Mouse (Mus musculus): ENCODE data around the gene Oas1d. TPM values are rescaled to one million over a fixed set of nuclear protein-coding genes. Genes with fewer than 3 reads are reported as not detected.
"Not testable (repeated sequence)": the region's sequence is repeated elsewhere in the genome, so short reads cannot be mapped to it uniquely, and the experiment has no call there.

Gene Oas1d
- polyA plus RNA-seq, 1 experiment from 2014 or later = not detected

DNA sequence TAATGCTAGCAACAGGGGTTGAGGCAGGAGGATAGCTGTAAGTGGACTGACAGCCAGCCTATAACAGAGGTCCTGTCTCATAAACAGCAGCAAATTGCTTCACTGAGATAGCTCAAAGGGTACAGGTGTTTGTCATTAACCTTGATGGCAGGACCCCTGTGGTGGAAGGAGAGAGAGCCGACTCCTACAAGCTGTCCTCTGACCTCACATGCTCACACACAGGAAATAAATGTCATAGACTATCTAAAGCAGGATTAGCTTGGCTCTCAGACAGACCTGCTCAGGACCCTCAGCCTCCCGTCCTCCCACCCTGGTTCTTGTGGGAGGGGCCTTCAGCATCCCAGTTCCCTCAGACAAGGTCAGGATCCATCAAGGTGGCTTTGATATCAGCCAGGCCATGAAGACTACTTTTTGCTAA lies 22.1 kb upstream of the Oas1d start:
- ATAC-seq (replicated peaks; ENCODE audit: insufficient number of reproducible peaks, low FRiP score, low TSS enrichment, low read depth) (no peak), DNase-seq (ENCODE audit: low spot score) (no peak)
- no peaks in the 10 kb centered on the region for H3K36me3 ChIP-seq (replicated peaks; ENCODE audit: control insufficient read depth, insufficient read depth, low read depth, low read length)
- H3K4me2 ChIP-seq (ENCODE audit: low read depth, low read length) = no peak overlapping the region
- no peak overlapping the region for H3K27ac ChIP-seq (replicated peaks; ENCODE audit: low read depth, low read length)
- H3K4me1 ChIP-seq (ENCODE audit: control insufficient read depth, insufficient read depth, low read length) = no peaks in the 10 kb centered on the region
- H3K9ac ChIP-seq (replicated peaks; ENCODE audit: low read length) = no peak overlapping the region
- 35% methylated on average over 2 of the region's 2 CpGs for WGBS
- no peaks in the 10 kb centered on the region for H3K9me3 ChIP-seq (replicated peaks; ENCODE audit: control insufficient read depth, low read length)
- H3K4me3 ChIP-seq (ENCODE audit: low read depth, low read length) = no peak overlapping the region
- no peaks in the 10 kb centered on the region for H3K27me3 ChIP-seq (ENCODE audit: control insufficient read depth, insufficient read depth, low read length)

DNA sequence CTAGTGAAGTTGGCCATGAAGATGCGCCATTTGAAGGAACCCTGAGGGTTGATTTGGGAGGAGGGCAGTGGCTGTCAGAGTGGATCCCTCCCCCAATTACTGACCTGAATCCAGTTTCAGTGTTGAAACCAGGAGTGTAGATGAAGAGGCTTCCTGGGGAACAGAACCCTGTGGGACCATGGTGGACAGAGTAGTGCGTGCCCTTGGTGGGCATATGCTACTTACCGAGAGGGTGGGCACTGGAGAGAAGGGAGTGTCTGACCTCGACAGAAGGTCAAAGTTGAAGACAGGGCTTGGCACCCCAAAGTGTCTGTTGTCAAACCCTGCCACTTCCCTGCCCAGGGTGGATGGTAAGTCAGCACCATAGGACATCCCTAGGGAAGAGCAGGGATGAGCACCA lies 20.5 kb upstream of the Oas1d start:
- not testable (repeated sequence) for H3K4me3 ChIP-seq (ENCODE audit: low read depth, low read length); H3K27me3 ChIP-seq (ENCODE audit: control insufficient read depth, insufficient read depth, low read length); H3K9me3 ChIP-seq (replicated peaks; ENCODE audit: control insufficient read depth, low read length); H3K4me1 ChIP-seq (ENCODE audit: control insufficient read depth, insufficient read depth, low read length); DNase-seq (ENCODE audit: low spot score); H3K36me3 ChIP-seq (replicated peaks; ENCODE audit: control insufficient read depth, insufficient read depth, low read depth, low read length); H3K9ac ChIP-seq (replicated peaks; ENCODE audit: low read length); H3K4me2 ChIP-seq (ENCODE audit: low read depth, low read length); H3K27ac ChIP-seq (replicated peaks; ENCODE audit: low read depth, low read length); ATAC-seq (replicated peaks; ENCODE audit: insufficient number of reproducible peaks, low FRiP score, low TSS enrichment, low read depth)
- WGBS = 90% methylated on average over 4 of the region's 4 CpGs

DNA sequence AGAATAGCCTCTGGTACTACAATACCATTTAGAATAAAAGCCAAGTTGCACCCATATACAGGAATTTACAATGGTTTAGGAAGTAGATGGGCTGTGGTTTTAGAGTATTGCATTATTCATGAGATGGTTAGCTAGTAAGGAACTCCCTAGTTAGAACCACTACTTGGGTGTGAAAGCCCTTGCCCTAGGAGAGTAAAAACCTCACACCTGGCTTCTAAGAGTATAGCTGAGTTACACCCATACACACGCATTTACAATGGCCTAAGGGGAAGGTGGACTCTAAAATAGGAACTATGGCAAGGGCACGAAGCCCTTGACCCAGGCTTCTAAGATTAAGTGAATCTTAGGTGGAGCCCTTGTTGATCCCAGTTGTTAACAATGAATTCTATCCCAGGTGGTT lies 19.6 kb upstream of the Oas1d start:
- WGBS = 69% methylated on average over 2 of the region's 2 CpGs
- H3K27me3 ChIP-seq (ENCODE audit: control insufficient read depth, insufficient read depth, low read length); H3K9ac ChIP-seq (replicated peaks; ENCODE audit: low read length); H3K4me3 ChIP-seq (ENCODE audit: low read depth, low read length); H3K9me3 ChIP-seq (replicated peaks; ENCODE audit: control insufficient read depth, low read length); ATAC-seq (replicated peaks; ENCODE audit: insufficient number of reproducible peaks, low FRiP score, low TSS enrichment, low read depth); H3K27ac ChIP-seq (replicated peaks; ENCODE audit: low read depth, low read length); H3K4me2 ChIP-seq (ENCODE audit: low read depth, low read length); H3K36me3 ChIP-seq (replicated peaks; ENCODE audit: control insufficient read depth, insufficient read depth, low read depth, low read length); DNase-seq (ENCODE audit: low spot score); H3K4me1 ChIP-seq (ENCODE audit: control insufficient read depth, insufficient read depth, low read length): not testable (repeated sequence)

DNA sequence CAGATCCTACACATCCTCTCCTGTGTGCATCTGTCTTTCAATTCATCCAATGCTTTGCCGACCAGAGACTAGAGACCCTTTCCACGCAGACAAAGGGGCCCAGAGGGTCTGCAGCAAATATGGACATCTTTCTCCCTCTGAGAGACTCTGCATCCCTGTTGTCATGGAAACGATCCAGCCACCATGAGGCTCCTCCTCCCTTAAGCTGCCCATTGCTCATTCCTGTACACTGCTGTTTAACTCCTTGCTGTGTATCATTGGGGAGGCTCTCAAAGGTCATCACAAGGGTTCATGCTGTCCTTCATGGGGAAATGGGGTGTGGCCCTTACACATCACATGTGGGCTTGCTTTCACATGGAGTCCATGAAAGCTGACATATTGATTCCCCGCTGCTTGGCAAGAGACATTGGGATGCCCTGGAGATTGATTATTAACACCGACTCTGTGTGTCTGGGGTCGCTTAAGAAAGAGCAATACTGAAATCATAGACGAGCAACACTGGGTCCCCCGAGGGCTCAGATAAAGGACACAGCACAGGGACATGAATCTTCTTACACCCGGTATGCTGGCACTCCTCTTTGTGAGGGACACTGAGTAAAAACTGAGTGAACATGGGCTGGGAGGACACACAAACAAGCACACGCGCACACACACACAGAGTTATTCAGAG lies 19.0 kb upstream of the Oas1d start:
- H3K36me3 ChIP-seq (replicated peaks; ENCODE audit: control insufficient read depth, insufficient read depth, low read depth, low read length) = no peaks in the 10 kb centered on the region
- WGBS = 90% methylated on average over 11 of the region's 11 CpGs

DNA sequence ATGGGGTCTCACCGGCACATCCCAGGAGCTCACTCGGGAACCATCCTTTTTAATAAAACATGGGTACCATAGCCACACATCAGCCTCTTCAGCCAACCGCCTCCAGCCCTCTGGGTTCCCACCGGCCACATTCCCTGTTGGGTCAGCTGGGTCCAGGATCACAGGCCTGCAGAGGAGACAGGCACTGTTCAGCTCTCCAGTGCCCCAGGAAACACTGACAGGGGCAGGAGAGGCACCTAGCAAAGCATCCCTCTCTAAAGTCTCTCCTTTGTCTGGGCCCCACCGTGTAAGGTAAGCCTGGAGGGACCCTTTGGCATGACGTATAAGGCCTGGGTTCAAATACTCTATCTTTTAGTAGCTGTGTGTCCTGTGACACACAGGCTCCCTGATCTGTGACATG lies 16.0 kb upstream of the Oas1d start:
- no peak overlapping the region for H3K9ac ChIP-seq (replicated peaks; ENCODE audit: low read length)
- WGBS = 87% methylated on average over 6 of the region's 6 CpGs
- H3K9me3 ChIP-seq (replicated peaks; ENCODE audit: control insufficient read depth, low read length) = no peaks in the 10 kb centered on the region
- no peaks in the 10 kb centered on the region for H3K4me1 ChIP-seq (ENCODE audit: control insufficient read depth, insufficient read depth, low read length)
- ATAC-seq (replicated peaks; ENCODE audit: insufficient number of reproducible peaks, low FRiP score, low TSS enrichment, low read depth) (no peak), DNase-seq (ENCODE audit: low spot score) (no peak)
- H3K4me3 ChIP-seq (ENCODE audit: low read depth, low read length) = no peak overlapping the region
- no peak overlapping the region for H3K27ac ChIP-seq (replicated peaks; ENCODE audit: low read depth, low read length)
- H3K27me3 ChIP-seq (ENCODE audit: control insufficient read depth, insufficient read depth, low read length) = no peaks in the 10 kb centered on the region
- H3K36me3 ChIP-seq (replicated peaks; ENCODE audit: control insufficient read depth, insufficient read depth, low read depth, low read length) = no peaks in the 10 kb centered on the region
- no peak overlapping the region for H3K4me2 ChIP-seq (ENCODE audit: low read depth, low read length)

More for the DNA sequence above, 19.0 kb upstream of the Oas1d start:
- Histone ChIP-seq H3K9ac (replicated peaks; ENCODE audit: low read length) (no peak overlapping the region), H3K27me3 (ENCODE audit: control insufficient read depth, insufficient read depth, low read length) (no peaks in the 10 kb centered on the region), H3K9me3 (replicated peaks; ENCODE audit: control insufficient read depth, low read length) (no peaks in the 10 kb centered on the region), H3K4me3 (ENCODE audit: low read depth, low read length) (no peak overlapping the region), H3K4me2 (ENCODE audit: low read depth, low read length) (no peak overlapping the region), H3K4me1 (ENCODE audit: control insufficient read depth, insufficient read depth, low read length) (no peaks in the 10 kb centered on the region), H3K27ac (replicated peaks; ENCODE audit: low read depth, low read length) (no peak overlapping the region)
- DNase-seq (ENCODE audit: low spot score) = no peak
- ATAC-seq (replicated peaks; ENCODE audit: insufficient number of reproducible peaks, low FRiP score, low TSS enrichment, low read depth) = no peak

DNA sequence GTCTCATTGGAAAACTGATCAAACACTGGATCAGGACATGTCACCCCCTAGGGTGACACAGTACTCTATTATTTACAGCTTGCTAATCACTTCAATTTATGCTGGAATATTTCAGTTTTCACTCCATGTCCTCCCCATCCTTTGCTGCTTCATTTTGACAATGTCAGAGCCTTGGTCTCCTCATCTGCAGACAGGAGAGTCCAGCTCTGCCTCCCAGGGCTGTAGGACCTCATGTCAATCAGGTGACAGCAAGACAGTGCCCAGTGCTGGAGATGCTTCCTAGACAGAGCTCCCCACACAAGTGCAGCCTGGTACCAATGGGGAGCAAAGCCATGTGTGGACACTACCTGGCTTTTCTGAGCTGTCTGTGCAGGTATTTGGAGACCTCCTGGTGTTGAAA lies 15.6 kb upstream of the Oas1d start:
- no peaks in the 10 kb centered on the region for H3K9me3 ChIP-seq (replicated peaks; ENCODE audit: control insufficient read depth, low read length)
- no peaks in the 10 kb centered on the region for H3K4me1 ChIP-seq (ENCODE audit: control insufficient read depth, insufficient read depth, low read length)
- no peak overlapping the region for H3K27ac ChIP-seq (replicated peaks; ENCODE audit: low read depth, low read length)
- no peaks in the 10 kb centered on the region for H3K27me3 ChIP-seq (ENCODE audit: control insufficient read depth, insufficient read depth, low read length)
- DNase-seq (ENCODE audit: low spot score) = no peak
- no peak overlapping the region for H3K9ac ChIP-seq (replicated peaks; ENCODE audit: low read length)
- ATAC-seq (replicated peaks; ENCODE audit: insufficient number of reproducible peaks, low FRiP score, low TSS enrichment, low read depth) = no peak
- H3K4me2 ChIP-seq (ENCODE audit: low read depth, low read length) = no peak overlapping the region
- H3K36me3 ChIP-seq (replicated peaks; ENCODE audit: control insufficient read depth, insufficient read depth, low read depth, low read length) = no peaks in the 10 kb centered on the region
- H3K4me3 ChIP-seq (ENCODE audit: low read depth, low read length) = no peak overlapping the region

DNA sequence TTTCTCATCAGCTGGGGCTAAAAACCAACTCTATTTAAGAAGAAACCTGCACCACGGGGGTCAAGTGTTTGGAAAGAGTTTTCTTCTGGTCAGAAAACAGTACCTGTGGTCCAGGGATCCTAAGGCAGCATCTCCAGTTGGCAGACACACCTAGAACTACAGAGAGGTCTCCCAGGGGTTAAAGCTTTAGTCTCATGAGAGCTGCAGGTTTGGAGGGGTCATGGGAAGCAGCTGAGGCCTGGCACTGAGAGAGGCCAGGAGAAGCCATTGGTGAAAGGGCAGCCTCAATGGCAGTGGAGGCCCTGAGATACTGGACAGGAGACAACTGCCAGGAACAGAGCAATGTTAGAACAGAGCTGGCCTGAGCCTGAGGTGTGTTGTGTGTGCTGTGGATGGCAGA lies 13.7 kb upstream of the Oas1d start:
- 59% methylated on average over 1 of the region's 1 CpGs for WGBS
- Histone ChIP-seq H3K9ac (replicated peaks; ENCODE audit: low read length) (no peak overlapping the region), H3K9me3 (replicated peaks; ENCODE audit: control insufficient read depth, low read length) (no peaks in the 10 kb centered on the region), H3K27ac (replicated peaks; ENCODE audit: low read depth, low read length) (no peak overlapping the region), H3K27me3 (ENCODE audit: control insufficient read depth, insufficient read depth, low read length) (no peaks in the 10 kb centered on the region), H3K36me3 (replicated peaks; ENCODE audit: control insufficient read depth, insufficient read depth, low read depth, low read length) (no peaks in the 10 kb centered on the region), H3K4me1 (ENCODE audit: control insufficient read depth, insufficient read depth, low read length) (no peaks in the 10 kb centered on the region), H3K4me3 (ENCODE audit: low read depth, low read length) (no peak overlapping the region), H3K4me2 (ENCODE audit: low read depth, low read length) (no peak overlapping the region)
- no peak for ATAC-seq (replicated peaks; ENCODE audit: insufficient number of reproducible peaks, low FRiP score, low TSS enrichment, low read depth)
- DNase-seq (ENCODE audit: low spot score) = no peak

DNA sequence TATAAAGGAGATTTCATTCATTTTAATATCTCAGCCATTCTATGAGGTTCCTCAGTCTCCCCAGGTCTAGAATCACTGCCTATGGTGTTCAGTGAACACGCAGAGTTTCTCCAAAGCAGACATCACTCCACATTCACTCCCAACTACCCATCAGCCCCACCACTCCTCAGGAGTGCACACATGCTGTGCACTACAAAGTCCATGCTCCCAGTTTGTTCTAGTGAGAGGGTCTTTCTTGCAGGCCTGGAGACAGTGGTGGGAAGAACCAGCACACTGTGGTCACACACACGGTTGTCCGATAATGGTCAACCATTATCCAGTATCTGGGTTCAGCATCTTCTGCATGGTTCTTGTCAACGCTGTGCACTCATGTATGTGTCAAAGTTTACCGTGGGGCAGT lies 12.3 kb upstream of the Oas1d start:
- 87% methylated on average over 5 of the region's 5 CpGs for WGBS
- Histone ChIP-seq H3K4me1 (ENCODE audit: control insufficient read depth, insufficient read depth, low read length) (no peaks in the 10 kb centered on the region), H3K36me3 (replicated peaks; ENCODE audit: control insufficient read depth, insufficient read depth, low read depth, low read length) (no peaks in the 10 kb centered on the region), H3K4me3 (ENCODE audit: low read depth, low read length) (no peak overlapping the region), H3K4me2 (ENCODE audit: low read depth, low read length) (no peak overlapping the region), H3K27me3 (ENCODE audit: control insufficient read depth, insufficient read depth, low read length) (no peaks in the 10 kb centered on the region), H3K9ac (replicated peaks; ENCODE audit: low read length) (no peak overlapping the region), H3K9me3 (replicated peaks; ENCODE audit: control insufficient read depth, low read length) (no peaks in the 10 kb centered on the region), H3K27ac (replicated peaks; ENCODE audit: low read depth, low read length) (no peak overlapping the region)
- ATAC-seq (replicated peaks; ENCODE audit: insufficient number of reproducible peaks, low FRiP score, low TSS enrichment, low read depth) (no peak), DNase-seq (ENCODE audit: low spot score) (no peak)

Data from embryonic facial prominence, embryonic 11.5 days (tissue).